Mouse (Mus musculus) A20 (cell line): ENCODE measurements around the gene Tmem19.
A peak's percentile ranks its signal among the peaks of the same experiment; 100 is the strongest.

Source experiments
- DNase-seq: peaks from one replicate; pipeline ENCODE4 v3.0.0-alpha.2; 2011; ENCODE audit warnings: low read depth, low spot score

The Tmem19 gene

GRCm38 (mm10) chr10:115361840-115362622 lies at the start of gene Tmem19:
Gene Tmem19, minus strand, starts transcription at chr10:115362501.
- DNase-seq: peak; percentile 95

DNA sequence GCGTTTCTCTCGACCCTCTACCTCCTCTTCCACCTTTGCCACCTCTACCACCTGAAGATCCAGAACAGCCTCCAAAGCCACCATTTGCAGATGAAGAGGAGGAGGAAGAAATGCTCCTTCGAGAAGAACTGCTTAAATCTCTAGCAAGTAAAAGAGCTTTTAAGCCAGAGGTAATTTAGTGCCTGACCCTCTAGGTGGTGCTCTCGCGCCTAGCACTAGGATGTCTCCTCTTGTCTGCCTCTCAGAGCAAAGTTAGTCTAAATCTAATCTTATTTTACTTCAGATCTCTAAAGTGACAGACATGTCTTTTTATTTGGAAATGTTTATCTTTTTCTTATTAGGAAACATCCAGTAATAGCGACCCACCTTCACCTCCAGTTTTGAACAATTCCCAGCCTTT lies 44.1 kb upstream of the Tmem19 start:
- DNase-seq: peak; percentile 66

DNA sequence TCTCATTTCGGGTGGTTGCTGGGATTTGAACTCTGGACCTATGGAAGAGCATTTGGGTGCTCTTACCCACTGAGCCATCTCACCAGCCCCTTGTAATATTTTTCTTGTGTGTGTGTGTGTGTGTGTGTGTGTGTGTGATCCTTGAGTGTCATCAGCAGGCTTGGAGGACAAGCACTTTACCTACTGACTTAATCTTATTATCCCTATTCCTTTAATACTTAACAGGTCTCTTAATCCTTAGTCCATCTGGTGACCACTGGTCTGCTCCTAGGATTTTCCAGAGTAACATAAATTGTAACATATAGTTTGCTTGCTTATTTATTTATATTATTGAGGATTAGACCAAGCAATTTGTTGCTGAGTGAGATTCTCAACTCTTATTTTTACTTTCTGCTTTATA lies 29.6 kb upstream of the Tmem19 start:
- no peak for DNase-seq

- no peak for DNase-seq
These were observed 28.8 kb upstream of the Tmem19 start for GRCm38 (mm10) chr10:115391076-115391475.

DNA sequence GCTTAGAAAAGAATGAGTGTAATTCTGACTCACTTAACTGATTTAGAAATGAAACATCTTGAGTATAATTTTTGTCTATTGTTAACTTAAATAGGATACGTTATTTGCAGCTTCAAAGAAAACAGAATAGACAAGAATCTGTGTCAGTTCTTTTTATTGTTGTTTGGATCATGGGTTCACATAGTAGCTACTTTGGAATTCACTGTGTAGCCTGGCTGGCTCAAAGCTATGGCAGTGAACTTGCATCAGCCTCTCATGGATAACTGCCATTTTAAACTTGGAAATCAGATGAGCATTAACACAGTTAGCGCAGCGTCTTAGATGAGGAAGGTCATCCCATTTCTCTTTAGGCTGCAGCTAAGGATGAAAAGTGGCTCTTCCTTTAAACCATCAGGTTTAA lies 25.6 kb upstream of the Tmem19 start:
- DNase-seq: no peak

- DNase-seq: peak; percentile 83
These were observed 23.0 kb upstream of the Tmem19 start for GRCm38 (mm10) chr10:115385018-115386002.

DNA sequence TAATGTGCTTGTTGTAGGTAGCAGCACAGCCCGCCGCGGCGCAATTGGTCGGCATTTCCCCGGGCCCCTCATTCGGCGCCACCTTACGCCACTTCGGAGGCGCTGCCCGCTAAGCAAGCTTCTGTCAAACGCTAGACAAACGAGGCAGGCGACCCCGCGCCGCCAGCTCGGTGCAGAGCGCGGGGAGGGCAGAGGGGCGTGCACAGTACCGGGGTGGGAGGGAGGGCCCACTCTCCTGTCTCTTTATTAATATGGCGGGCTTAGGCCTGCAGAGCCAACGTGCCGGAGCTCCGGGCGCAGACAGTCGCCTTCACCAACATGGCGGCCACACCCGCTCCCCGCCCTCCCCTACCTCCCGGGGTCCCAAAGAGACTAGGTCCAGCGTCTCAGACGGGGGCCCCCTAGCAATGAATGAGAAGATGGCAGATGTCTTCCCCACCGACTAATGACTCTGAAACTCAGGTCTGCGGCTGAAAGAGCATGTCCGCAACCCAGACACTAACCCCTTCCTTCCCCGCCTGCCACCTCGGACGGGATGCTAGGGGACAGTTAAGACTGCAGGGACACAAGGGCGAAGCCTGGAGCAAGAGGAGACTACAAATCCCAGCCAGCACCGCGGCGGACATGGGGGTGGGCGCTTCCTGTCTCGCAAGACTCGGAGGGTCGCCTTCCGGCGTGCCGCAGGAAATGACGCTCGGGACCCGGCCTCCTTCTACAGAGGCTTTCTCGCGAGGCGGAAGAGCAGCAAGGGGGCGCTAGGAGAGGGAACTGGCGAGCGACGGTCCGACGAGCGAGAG lies 22.1 kb upstream of the Tmem19 start, which contains the start of the genes Thap2 and Zfc3h1:
Gene Thap2, minus strand, starts transcription at position 223 of the 797 bp plus-strand sequence.
Gene Zfc3h1, plus strand, starts transcription at position 739 of the 797 bp plus-strand sequence.
- DNase-seq: peak; percentile 98

DNA sequence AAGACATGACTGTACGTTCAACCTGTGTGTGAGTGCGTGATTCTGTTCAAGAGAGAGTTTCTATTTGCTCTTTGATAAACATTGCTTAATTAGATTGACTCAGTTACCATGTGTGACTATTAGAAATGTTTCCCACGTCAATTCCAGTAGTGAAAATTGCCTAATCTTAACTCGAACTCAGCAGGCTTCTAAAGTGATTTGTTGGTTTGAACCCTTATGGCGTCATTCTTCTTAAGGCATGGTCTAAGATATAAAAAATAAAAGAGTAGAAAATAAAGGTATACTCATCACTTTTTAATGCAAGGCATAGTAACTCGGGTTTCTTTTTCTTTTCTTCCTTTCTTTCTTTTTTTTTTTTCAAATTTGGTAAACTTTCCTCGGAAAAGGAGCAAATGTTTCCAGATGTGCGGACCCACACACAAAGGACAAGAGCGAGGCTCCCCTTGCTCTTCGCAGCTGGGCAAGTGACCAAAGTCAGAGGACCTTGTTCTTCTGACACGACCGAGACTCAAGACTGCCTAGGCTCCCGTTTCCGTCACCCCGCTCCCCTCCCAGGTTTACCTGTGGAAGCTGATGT lies 21.4 kb upstream of the Tmem19 start:
- no peak for DNase-seq

- peak; percentile 70 for DNase-seq
These were observed 20.7 kb upstream of the Tmem19 start for GRCm38 (mm10) chr10:115382846-115383643.

GRCm38 (mm10) chr10:115381506-115382084 lies 19.3 kb upstream of the Tmem19 start:
- no peak for DNase-seq

DNA sequence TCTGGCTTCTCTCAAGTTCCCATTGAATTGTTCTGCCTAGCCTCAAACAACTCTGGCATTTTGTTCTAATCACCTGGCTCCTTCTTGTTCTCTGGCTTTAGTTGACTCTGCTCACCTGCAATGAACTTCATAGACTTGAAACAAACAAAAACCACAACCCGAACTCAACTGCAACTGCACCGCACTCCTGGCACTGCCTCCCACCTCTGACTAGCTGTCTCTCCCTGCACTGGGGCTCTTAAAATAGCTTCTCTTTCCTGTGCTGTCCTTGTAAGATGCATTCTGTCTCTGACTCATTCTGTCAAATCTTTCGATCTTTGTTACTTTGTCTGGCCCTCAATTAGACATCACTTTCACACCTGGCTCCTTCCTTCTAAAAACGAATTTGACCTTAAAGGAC lies 850 bp upstream of the Tmem19 start:
- no peak for DNase-seq

- DNase-seq: no peak
These were observed 293 bp upstream of the Tmem19 start for GRCm38 (mm10) chr10:115362623-115362964.

- no peak for DNase-seq
These were observed 3.2 kb downstream of the Tmem19 start for GRCm38 (mm10) chr10:115359066-115359465.

DNA sequence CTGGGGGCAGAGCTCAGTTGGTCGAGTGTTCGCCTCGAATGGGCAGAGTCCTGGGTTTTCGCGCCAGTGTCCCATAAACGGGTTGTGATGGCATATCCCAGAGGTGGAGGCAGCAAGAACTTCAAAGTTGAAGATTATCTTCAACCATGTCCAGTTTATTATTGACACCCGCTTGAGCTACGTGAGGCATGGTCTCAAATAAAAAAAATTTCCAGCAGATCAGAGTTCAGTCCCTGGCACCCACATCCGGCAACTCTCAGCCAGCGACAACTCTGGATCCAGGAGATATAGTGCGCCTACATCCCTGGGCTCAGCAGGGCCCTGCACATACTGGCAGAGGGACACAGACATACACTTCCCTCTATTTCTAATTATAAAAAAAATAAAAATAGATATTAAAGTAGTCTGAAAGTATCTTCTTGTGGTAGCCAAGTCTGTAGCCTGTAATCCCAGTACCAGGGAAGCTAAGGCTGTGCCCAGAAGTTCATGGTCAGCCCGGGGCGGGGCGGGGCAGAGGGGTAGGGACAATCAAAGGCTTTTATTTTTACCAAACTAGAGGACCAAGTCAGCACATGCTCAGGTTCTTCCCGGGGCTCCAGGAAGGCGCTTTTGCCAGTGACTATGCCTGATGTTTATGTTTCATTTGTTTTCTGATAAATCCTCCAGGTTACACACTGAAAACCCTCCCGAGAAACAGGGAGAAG lies 3.9 kb downstream of the Tmem19 start:
- no peak for DNase-seq

DNA sequence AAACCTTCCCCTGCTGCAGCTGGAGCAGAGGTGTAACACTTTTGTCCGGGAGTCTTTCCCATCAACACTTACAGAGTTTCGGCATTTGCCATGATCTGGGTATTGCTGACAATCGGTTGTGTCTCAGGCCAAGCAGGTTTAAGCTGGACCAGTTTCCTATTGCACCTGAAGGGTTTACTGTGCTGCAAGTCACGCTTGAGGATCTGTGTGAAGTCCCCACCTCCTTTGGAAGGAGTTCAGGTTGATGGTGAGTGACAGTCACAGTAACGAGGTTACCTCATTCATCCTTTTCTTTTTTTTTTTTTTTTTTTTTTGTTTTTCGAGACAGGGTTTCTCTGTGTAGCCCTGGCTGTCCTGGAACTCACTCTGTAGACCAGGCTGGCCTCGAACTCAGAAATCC lies 6.2 kb downstream of the Tmem19 start:
- no peak for DNase-seq

DNA sequence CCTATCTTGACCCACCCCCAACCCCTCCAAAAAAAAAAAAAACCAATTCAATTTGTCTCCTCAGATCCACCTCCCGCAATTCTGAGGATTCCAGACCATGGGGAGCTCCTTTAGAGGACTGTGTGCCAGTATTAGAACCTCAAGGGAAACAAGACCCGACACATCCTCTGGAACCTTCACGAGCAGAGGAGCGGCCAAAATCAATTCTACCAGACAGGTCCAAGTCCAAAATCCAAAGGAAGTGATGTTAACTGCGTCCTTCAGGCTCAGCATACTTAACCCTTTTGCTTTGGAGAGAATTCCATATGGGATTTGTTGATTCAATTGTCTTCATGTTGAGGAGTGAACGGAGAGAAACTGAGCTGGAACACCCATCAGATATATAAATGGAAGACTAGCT lies 7.3 kb downstream of the Tmem19 start:
- DNase-seq: no peak

- DNase-seq: no peak
These were observed 7.7 kb downstream of the Tmem19 start for GRCm38 (mm10) chr10:115354553-115354952.

DNA sequence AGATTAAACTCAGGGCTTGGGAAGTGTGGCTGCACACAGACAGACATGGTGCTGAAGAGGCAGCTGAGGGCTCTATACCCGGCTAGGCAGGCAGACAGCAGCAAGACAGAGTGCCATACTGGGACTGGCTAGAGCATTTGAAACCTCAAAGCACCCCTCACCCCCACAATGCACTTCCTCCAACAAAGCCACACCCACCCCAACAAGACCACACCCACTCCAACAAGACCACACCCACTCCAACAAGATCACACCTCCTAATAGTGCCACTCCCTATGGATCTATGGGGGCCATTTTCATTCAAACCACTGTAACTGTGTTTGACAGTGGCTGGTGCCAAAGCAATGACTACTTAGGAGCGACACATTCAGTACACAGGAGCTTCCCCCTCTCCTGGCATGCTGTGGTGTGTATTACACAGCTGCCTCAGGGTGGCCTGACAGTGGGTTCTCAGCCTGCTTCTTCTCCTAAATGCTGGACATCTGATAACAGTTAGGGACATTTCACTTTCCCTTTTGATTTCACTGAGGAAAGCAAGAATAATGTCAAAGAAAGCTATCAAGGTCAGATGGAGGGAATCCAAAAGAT lies 11.4 kb downstream of the Tmem19 start:
- no peak for DNase-seq

DNA sequence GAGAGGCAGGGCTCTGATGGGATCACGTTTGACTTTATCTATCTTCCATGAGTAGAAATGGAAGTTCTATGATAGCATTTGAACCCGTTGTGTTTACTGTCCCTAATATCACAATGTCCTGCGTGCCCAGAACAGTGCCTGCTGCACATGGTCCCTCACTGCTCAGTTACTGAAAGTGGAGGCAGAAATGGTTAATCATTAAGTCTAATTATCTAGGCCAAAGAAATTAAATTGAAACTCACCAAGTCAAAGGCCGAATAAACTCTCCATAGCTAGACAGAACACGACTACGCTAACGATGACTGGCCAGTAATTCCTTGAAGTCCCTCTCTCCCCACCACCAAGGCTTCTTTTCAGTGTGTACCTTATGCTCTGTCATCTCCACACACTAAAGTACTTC lies 12.8 kb downstream of the Tmem19 start:
- DNase-seq: no peak
